Mouse (Mus musculus): Measurements from ENCODE around the gene Veph1.

Gene Veph1

GRCm38 (mm10) chr3:66296545-66296944 is at the start of gene Veph1:
Gene Veph1, minus strand, starts transcription at chr3:66296837.
- DNase-seq, result peak; percentile 19 to 52

GRCm38 (mm10) chr3:66340742-66341141 is 44.1 kb upstream of the Veph1 start:
- DNase-seq, result no peak

GRCm38 (mm10) chr3:66332401-66332729 is 35.7 kb upstream of the Veph1 start:
- DNase-seq, result no peak

GRCm38 (mm10) chr3:66331592-66332400 is 35.2 kb upstream of the Veph1 start:
- DNase-seq, result peak; percentile 88 to 94

GRCm38 (mm10) chr3:66330896-66331579 is 34.4 kb upstream of the Veph1 start:
- DNase-seq, result no peak

- peak; percentile 30 to 32 for DNase-seq
Measured at GRCm38 (mm10) chr3:66325962-66326834, 29.6 kb upstream of the Veph1 start.

GRCm38 (mm10) chr3:66325486-66325951 is 28.9 kb upstream of the Veph1 start:
- DNase-seq, result peak; percentile 69 to 74

- no peak for DNase-seq
Measured at GRCm38 (mm10) chr3:66314793-66315715, 18.4 kb upstream of the Veph1 start.

GRCm38 (mm10) chr3:66310586-66310985 is 13.9 kb upstream of the Veph1 start:
- DNase-seq, result no peak

- no peak for DNase-seq
Measured at GRCm38 (mm10) chr3:66309531-66309930, 12.9 kb upstream of the Veph1 start.

GRCm38 (mm10) chr3:66295236-66295635 is 1.4 kb downstream of the Veph1 start:
- DNase-seq, result peak in 1 of 2 experiments; percentile 25

- no peak for DNase-seq
Measured at GRCm38 (mm10) chr3:66294729-66295128, 1.9 kb downstream of the Veph1 start.

- DNase-seq, result peak; percentile 28 to 58
Measured at GRCm38 (mm10) chr3:66292356-66292946, 4.2 kb downstream of the Veph1 start.

- peak; percentile 42 to 57 for DNase-seq
Measured at GRCm38 (mm10) chr3:66263270-66263669, 33.4 kb downstream of the Veph1 start.

- DNase-seq, result peak; percentile 55 to 59
Measured at GRCm38 (mm10) chr3:66262319-66262718, 34.3 kb downstream of the Veph1 start.

GRCm38 (mm10) chr3:66254504-66255105 is 42.0 kb downstream of the Veph1 start:
- DNase-seq, result peak; percentile 66 to 83

- DNase-seq, result no peak
Measured at GRCm38 (mm10) chr3:66251842-66252241, 44.8 kb downstream of the Veph1 start.

- DNase-seq, result no peak
Measured at GRCm38 (mm10) chr3:66240476-66240875, 56.2 kb downstream of the Veph1 start.

GRCm38 (mm10) chr3:66236234-66236871 is 60.3 kb downstream of the Veph1 start:
- DNase-seq, result peak; percentile 50 to 62

- no peak for DNase-seq
Measured at GRCm38 (mm10) chr3:66224931-66225537, 71.6 kb downstream of the Veph1 start.

Measured in cerebellum, postnatal 10 days (tissue).